In the genomic region with DNA sequence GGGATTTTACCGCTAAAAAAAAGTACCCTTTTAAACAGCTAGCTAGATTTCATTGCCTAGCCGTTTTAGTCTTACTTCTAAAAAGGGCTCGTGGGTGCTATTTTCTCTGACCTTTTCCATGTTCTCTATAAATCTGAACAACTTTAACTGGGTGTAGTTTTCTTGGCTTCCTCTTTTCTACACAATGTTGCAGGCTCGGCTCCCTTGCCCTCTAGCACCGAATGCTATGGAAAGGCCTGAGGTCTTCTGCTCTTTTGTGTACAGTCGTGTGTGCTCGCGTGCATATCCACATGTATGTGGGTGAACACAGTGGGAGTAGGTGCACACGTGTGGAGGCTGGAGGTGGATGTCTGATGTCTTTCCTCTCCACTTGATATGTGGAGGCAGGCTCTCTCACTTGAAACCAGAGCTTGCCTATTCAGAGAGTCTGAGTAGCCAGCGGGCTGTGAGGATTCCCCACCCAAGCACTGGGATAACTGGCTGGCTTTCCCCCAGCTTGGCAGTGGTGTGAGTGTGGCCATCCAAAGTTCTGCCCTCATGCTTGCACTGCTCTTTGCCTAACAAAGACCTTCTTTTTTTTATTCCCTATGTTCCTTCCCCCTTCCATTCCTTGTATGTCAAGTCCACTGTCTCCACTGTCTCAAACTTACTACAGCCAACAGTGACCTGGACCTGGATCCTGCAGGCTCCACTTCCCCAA, we compare ENCODE assay signal across 11 mouse cellular contexts. TPM values are rescaled to one million over a fixed set of nuclear protein-coding genes. Genes with fewer than 3 reads are reported as not detected.
DNase-seq lines count a peak whose midpoint lies in the region; ATAC-seq lines count a peak whose summit lies in the region.
"Had no signal": no experiment of that assay in that cellular context is flagged by ENCODE, and none has a peak within 500 bp of the region (broad histone marks: within the 10 kb centered on the region; RNA-seq: fewer than 3 reads in every experiment).

No protein-coding gene starts in this region.

- no peak for ATAC-seq in erythroblast, adult 5-6 weeks (replicated peaks; ENCODE audit: low FRiP score, poor library complexity, severe bottlenecking)
- ATAC-seq: Patski had no signal

- DNase-seq in cerebellum, postnatal 10 days: peak; percentile 72 to 85
- no peak for DNase-seq in cerebellum, postnatal 36 days
- DNase-seq in left cerebral cortex, adult 11 months (ENCODE audit: low spot score): peak; percentile 18
- DNase-seq in left cerebral cortex, postnatal 25 days (ENCODE audit: low spot score in 2 of 2): no peak
- peak; percentile 33 for DNase-seq in adipocyte (ENCODE audit: low spot score)
- DNase-seq in heart, postnatal 10 days: peak; percentile 69 to 73
- DNase-seq in testis, postnatal 14 days (ENCODE audit: low spot score): no peak
- DNase-seq: lung, adult 18-20 months; thymus, postnatal 4 days had no signal

- intact Hi-C loops in left cerebral cortex, postnatal 25 days (cut with DNase I): no loop called here
- intact Hi-C loops in heart, postnatal 10 days (cut with DNase I): no loop called here

RNA-seq across cellular contexts. Expression of a gene that starts 34.7 kb away (rescaled TPM):
- total RNA-seq in left cerebral cortex, postnatal 25 days (2021): 10 to 100 TPM; 31.4 to 38.7 TPM
- total RNA-seq in heart, postnatal 10 days (2021): 100 to 1,000 TPM; 119 to 139 TPM
- 23.0 and 23.1 TPM in 2 replicates for total RNA-seq in erythroblast, adult 5-6 weeks (2015; ENCODE audit: low replicate concordance)
- total RNA-seq in erythroblast, adult 5-6 weeks (2017; ENCODE audit: low replicate concordance): 29.1 and 33.5 TPM in 2 replicates

RNA-seq across cellular contexts. Expression of a gene that starts 52.2 kb away (rescaled TPM):
- total RNA-seq in left cerebral cortex, postnatal 25 days (2021): 1 to 10 TPM; 3.9 to 6.3 TPM
- total RNA-seq in heart, postnatal 10 days (2021): 10 to 100 TPM; 19.9 to 21.7 TPM
- 56.5 and 60.0 TPM in 2 replicates for total RNA-seq in erythroblast, adult 5-6 weeks (2015; ENCODE audit: low replicate concordance)
- 24.4 and 31.2 TPM in 2 replicates for total RNA-seq in erythroblast, adult 5-6 weeks (2017; ENCODE audit: low replicate concordance)

Comparison
In these comparisons a context has a peak if more than half of its experiments do, and no peak if none do; other contexts are left out.
1. DNase-seq: peak in cerebellum, postnatal 10 days (2 of 2), left cerebral cortex, adult 11 months (single experiment), adipocyte (single experiment) and heart, postnatal 10 days (2 of 2); none in cerebellum, postnatal 36 days (0 of 2), left cerebral cortex, postnatal 25 days (0 of 2) and testis, postnatal 14 days (single experiment).